Mouse (Mus musculus): ENCODE data around the gene Slc7a7.

DNA sequence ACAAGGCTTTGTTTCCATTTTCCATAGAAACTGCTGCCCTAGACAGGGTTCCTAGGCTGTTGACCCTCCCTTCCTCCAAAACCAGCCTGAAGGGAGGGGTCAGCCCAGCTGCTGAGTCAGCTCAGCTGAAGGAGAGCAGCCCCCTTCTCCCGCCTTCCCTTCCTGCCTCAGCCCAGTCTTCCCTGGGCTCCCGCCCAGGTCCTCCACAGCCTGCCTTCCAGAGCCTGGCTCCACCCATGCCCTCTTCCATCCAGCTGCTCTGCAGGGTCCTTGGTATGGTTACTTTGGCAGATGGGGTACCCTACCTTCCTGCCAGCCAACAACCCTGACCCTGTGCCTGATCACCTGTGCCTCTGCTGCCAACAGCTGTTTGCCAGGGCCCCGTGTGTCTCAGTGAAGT lies 25.6 kb upstream of the Slc7a7 start:
- TF ChIP-seq MAFK (IDR thresholded peaks at IDR 0.05; ENCODE audit: insufficient read depth, low read depth, low read length) (peak; percentile 93), HCFC1 (IDR thresholded peaks at IDR 0.05; ENCODE audit: borderline replicate concordance, insufficient read depth, low read length) (no peak), ZNF384 (IDR thresholded peaks at IDR 0.05; ENCODE audit: low read depth, low read length) (no peak), ZC3H11A (IDR thresholded peaks at IDR 0.05; ENCODE audit: borderline replicate concordance, low read depth, low read length) (no peak)
